Mouse (Mus musculus) T-helper 17 cell (primary cell): ENCODE data around the gene Anxa6.

Experiments
- in situ Hi-C, 2 experiments: fragments of 300-600 bp; cut with MboI, MseI; formaldehyde crosslinking; loops; 1 replicate in 1 of 2; 2 replicates in 1 of 2; pipeline ENCODE4 v1.15.1; 2025; ENCODE audit warnings: high pct_unique_total_duplicates in 2 of 2

The Anxa6 gene

GRCm38 (mm10) chr11:54998708-54999107 lies 34.5 kb downstream of the Anxa6 start:
- in situ Hi-C loops = loop anchor here in 1 of 2 experiments (10.0 kb wide), 1 partner anchor 294 kb away; no protein-coding TSS in a partner anchor

- in situ Hi-C loops = loop anchor here in 1 of 2 experiments (10.0 kb wide), 1 partner anchor 293 kb away; no protein-coding TSS in a partner anchor
Measured at GRCm38 (mm10) chr11:54998284-54998683, 35.0 kb downstream of the Anxa6 start.

- in situ Hi-C loops = loop anchor here in 1 of 2 experiments (10.0 kb wide), 1 partner anchor 291 kb away; no protein-coding TSS in a partner anchor
Measured at GRCm38 (mm10) chr11:54996176-54996575, 37.1 kb downstream of the Anxa6 start.

GRCm38 (mm10) chr11:54989920-54990319 lies 43.3 kb downstream of the Anxa6 start:
- in situ Hi-C loops = loop anchor here (5.0 to 10.0 kb wide), 2 partner anchors 103 to 285 kb away; no protein-coding TSS in a partner anchor

DNA sequence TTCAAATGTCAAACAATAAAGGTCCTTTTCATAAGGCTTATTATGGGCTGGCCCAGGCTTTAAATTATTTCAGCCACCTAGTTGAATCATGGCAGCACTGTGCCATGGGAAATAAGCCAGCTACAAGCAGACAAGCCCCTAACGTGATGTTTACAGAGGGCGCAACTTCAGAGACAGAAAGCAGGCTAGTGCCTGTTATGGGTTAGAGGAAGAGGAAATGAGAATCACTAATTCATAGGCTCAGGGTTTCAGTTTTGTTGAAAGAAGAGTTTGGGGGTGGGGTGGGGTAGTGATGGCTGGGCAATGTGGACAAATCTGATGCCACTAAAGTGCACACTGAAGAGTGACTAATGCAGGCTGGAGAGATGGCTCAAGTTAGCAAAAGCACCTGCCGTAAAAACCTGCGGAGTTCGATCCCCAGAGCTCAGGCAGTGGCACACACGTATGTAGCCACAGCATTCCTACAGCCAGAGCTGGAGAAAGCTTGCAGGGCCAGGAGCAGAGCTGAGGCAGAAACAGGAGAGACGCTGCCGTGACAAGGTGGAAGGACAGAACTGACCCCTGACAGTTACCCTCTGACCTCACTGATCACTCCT lies 44.4 kb downstream of the Anxa6 start:
- in situ Hi-C loops = loop anchor here in 1 of 2 experiments (5.0 kb wide), 1 partner anchor 102 kb away; no protein-coding TSS in a partner anchor

- in situ Hi-C loops = loop anchor here in 1 of 2 experiments (5.0 kb wide), 1 partner anchor 101 kb away; no protein-coding TSS in a partner anchor
Measured at GRCm38 (mm10) chr11:54987974-54988373, 45.3 kb downstream of the Anxa6 start.

- in situ Hi-C loops = loop anchor here in 1 of 2 experiments (5.0 kb wide), 1 partner anchor 98 kb away; no protein-coding TSS in a partner anchor
Measured at GRCm38 (mm10) chr11:54985086-54985485, 48.2 kb downstream of the Anxa6 start.

DNA sequence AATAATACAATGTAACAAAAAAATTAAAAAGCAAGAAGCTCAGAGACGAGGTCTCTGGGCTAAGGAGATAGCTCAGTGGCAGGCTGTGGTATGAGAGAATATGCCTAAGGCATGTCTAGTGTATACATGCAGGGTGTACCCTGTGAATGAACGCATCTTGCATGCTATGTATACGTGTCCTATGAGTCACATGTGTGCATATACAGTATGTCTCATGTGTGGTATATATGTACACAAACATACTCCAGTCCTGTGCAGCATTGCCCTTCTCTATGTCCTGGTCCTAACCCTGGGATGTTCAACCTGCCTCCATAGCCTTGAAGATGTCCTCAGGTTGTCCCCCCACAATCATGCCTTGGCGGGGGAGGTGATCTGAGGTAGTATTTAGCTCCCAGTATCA lies 48.7 kb downstream of the Anxa6 start:
- in situ Hi-C loops = loop anchor here (5.0 kb wide), 1 partner anchor 52 kb away; no protein-coding TSS in a partner anchor

DNA sequence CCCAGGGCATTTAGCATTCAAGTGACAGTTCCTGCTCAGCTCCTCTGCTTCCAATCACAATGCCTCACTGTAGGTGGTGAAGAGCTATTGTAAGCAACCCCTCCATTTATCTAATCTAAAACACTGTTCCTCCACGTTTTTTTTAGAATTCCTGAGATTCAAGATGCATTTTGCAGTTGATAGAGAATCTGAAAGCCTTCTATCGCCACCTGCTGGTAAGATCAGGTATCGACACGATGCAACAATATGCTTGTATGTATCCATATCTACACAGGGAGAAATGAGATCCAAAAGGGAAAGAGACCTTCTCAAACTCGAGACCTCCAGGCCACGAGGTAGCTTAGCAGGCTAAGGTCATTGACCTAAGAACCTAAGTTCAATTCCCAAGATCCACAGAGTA lies 49.2 kb downstream of the Anxa6 start:
- in situ Hi-C loops = loop anchor here (5.0 kb wide), 1 partner anchor 52 kb away; no protein-coding TSS in a partner anchor

GRCm38 (mm10) chr11:54982520-54982919 lies 50.7 kb downstream of the Anxa6 start:
- in situ Hi-C loops = loop anchor here (5.0 kb wide), 1 partner anchor 50 kb away; no protein-coding TSS in a partner anchor

DNA sequence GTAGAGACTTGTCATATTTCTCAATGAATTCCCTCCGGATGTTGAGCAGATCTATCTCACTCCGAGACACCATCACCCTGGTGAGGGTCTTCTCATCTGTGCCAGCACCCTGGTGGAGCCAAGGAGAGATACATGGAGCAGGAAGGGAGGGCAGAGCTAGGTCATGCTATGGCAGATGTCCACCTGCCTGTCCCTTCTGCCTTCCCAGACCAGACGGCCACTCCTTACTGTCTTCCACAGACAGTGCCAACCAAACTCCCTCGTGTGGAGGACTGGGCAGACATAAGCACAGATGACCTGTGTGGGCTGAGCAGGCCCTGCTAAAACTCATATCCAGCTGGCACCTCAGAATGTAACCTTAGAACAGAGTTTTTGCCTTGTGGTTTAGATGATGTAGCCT lies 51.6 kb downstream of the Anxa6 start:
- in situ Hi-C loops = loop anchor here (5.0 kb wide), 1 partner anchor 49 kb away; no protein-coding TSS in a partner anchor

- in situ Hi-C loops = no loop called here
Measured at GRCm38 (mm10) chr11:54977385-54977937, 55.8 kb downstream of the Anxa6 start.

DNA sequence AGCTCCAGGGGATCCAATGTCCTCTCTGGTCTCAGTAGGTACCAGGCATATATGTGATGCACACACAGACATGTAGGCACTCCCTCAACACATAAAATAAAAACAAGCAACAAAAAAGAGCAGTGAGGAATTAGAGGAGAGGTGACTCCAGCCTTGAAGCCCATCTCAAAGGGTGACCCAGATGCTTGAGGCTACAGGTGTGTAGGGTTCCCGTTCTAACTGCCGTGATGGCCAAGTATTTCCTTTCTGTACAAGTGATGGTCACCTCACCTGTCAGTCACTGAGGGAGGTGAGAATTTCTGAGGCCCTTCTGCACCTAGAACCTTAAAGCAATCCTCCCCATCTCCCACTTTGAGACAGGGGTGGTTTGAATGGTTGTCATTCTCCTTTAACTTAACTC lies 56.9 kb downstream of the Anxa6 start:
- in situ Hi-C loops = no loop called here

GRCm38 (mm10) chr11:54975756-54976155 lies 57.5 kb downstream of the Anxa6 start:
- in situ Hi-C loops = no loop called here

GRCm38 (mm10) chr11:54975340-54975739 lies 57.9 kb downstream of the Anxa6 start:
- in situ Hi-C loops = no loop called here

DNA sequence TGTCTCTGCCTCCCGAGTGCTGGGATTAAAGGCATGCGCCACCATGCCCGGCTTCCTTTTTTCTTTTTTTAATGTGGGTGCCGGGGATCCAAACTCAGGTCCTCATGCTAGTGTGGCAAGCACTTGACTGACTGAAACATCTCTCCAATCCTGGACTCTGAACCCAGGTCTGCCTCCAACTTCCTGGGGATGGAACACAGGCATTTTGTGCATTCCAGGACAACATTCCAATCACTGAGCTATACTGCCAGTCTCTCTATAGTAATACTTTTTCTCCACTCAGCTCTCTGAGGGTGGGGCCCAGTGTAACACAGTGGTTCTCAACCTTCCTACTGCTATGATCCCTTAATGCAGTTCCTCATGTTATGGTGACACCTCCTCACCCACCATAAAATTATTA lies 58.6 kb downstream of the Anxa6 start:
- in situ Hi-C loops = no loop called here

DNA sequence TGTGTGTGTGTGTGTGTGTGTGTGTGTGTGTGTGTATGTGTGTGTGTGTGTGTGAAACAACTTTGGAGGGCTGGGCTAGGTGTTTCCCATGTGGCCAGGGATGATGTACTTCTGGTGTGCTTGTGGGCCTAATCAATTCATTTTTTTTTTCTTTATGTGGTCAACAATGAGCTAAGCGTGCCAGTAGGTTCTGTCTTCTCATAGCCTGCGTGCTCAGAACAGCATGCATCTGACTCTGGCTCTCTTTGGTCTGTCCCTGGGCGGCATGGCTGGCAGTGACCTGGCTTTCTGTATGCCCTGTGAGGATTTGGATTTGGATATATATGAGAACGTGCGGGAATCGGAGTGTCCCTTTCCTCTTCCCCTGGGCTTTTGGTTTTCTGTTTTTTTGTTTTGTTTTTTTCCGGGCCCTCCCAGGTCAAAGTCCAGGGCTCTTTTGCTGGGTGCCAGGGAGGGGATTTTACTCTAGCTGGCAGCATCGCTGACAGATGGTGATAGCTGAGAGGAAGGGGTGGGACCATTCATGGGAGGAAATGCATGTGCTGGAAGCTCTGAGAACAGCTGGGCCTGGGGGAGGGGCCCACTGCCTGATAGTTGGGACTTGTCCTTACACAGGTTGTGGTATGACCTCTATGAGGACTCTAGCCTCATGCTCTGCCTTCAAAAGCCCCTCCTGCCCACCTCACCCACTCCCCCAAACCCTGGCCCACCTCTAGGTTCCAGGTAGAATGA lies 59.6 kb downstream of the Anxa6 start:
- in situ Hi-C loops = no loop called here

DNA sequence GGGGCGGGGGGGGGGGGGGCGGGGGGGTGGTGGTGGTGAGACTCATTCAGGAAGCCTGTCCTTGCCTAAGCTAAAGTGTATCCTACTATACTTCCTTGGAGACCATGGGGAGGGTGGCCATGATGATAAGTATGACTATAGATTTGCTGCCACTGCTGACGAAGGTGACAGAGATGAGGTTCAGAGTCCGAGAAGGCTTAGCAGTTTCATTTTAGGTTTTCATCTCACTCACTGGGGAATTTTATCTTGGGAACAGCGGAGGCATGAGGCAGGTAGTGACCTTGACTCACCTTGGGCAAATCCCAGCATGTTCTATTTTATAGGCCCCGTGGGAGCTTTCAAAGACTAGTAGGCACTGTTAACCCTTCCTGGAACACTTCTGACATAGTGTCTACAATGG lies 60.5 kb downstream of the Anxa6 start:
- in situ Hi-C loops = no loop called here

GRCm38 (mm10) chr11:54972049-54972723 lies 61.1 kb downstream of the Anxa6 start:
- in situ Hi-C loops = no loop called here

- in situ Hi-C loops = no loop called here
Measured at GRCm38 (mm10) chr11:54971365-54972048, 61.7 kb downstream of the Anxa6 start.

DNA sequence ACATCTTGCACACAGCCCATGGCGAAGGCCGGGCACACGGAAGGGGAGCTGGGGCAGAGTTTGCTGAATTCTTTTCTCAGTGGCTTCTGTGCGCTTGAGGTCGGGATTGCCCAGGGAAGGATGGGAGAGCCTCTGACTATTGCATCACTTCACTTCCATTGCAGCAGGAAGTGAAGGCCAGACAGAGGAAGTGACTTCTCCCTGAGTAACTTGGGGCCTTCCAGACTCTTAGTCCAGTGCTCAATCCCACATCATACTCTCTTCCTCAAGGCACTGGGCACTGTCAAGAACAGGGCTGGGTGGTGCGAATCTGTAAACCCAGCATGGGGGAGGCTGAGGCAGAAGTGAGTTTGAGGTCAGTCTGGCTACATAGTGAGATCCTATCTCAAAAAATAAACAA lies 68.0 kb downstream of the Anxa6 start:
- in situ Hi-C loops = no loop called here
